Mouse (Mus musculus): ENCODE measurements around the gene Dnase2b. TPM values are rescaled to one million over a fixed set of nuclear protein-coding genes. Genes with fewer than 3 reads are reported as not detected.

The Dnase2b gene
- total RNA-seq, 1 experiment from 2014 or later = not detected

GRCm38 (mm10) chr3:146554816-146555215 lies 60.6 kb downstream of the Dnase2b start:
- no peak for ATAC-seq (replicated peaks in 1 of 2; ENCODE audit: insufficient read depth in 1 of 2, low FRiP score in 2 of 2, low TSS enrichment in 1 of 2, low read depth in 1 of 2, poor library complexity in 2 of 2, severe bottlenecking in 2 of 2)

DNA sequence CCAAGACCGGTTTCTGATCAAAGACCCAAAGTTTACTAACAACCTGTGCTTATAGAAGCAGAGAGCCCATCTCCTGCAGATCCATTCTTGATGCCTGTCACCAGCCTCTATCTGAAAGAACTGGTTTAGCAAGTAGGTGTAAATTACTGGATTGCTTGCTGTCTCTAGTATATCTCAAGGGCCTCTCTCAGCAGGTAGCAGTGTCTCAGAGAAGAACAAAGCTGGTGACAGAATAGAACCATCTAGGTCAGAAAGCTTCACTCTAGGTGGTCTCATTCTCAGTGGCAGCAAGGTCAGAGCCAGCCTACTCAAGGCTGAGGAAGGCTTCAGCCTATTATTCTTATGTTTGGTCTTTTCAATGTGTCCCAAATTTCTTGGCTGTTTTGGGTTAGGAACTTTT lies 71.8 kb downstream of the Dnase2b start:
- no peak for ATAC-seq (replicated peaks in 1 of 2; ENCODE audit: insufficient read depth in 1 of 2, low FRiP score in 2 of 2, low TSS enrichment in 1 of 2, low read depth in 1 of 2, poor library complexity in 2 of 2, severe bottlenecking in 2 of 2)

DNA sequence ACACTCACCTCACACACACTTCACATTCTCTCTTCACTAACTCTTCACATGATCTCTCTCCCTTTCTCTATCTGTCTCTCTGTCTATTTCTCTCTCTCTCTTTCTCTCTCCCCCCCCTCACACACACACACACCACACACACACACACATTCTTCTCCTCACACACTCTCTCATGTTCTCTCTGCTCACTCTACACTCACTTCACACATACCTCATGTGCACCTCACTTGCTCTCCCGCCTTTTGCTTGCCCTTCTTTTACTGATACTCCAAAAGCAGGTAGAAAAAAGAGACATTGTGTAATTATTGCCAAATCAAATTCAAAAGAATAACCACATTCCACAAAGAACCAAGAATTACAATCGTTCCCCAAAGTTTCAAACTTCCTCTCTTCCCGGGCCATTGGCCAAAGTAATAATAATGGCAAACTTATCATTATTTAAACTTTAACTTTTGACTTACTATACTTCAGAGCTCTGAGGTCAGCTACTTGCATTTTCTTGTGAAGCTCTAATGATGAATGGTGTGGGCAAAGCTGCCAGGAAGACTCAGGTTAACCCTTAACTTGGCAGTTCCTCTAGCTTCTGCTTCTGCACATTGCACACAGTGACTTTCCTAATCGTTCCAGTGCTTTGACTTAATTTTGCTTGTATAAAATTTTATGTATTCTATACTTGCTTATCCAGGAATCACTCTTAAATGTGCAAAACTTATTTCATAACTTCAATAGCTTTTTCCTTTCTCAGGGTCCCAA lies 74.7 kb downstream of the Dnase2b start:
- ATAC-seq (replicated peaks in 1 of 2; ENCODE audit: insufficient read depth in 1 of 2, low FRiP score in 2 of 2, low TSS enrichment in 1 of 2, low read depth in 1 of 2, poor library complexity in 2 of 2, severe bottlenecking in 2 of 2) = peak; percentile 46 to 64; a peak in 2 of 4 replicates

DNA sequence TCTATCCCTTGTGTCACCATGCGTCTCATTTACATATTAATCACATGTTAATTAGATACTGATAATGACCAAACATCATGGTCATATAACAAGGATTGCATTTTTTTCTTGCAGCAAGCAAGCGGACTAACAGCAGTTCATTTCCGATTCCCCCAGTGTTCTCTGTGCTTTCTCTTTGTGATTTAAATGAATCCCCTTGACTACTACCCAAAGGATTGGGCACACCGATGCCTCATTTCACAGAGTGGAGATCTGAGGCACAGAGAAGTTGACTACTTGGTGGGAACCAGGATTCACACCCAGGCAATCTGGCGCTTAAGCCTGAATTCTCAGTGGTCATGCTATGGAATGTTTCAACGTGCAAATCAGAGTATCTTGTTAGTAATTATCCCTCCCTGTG lies 80.4 kb downstream of the Dnase2b start:
- no peak for ATAC-seq (replicated peaks in 1 of 2; ENCODE audit: insufficient read depth in 1 of 2, low FRiP score in 2 of 2, low TSS enrichment in 1 of 2, low read depth in 1 of 2, poor library complexity in 2 of 2, severe bottlenecking in 2 of 2)

Other genes with a start within 250 kb of the Dnase2b start
- gene Ssx2ip, start 211.0 kb downstream of the Dnase2b start, total RNA-seq (2017) = 20.1 and 34.4 TPM in 2 replicates
- gene Ctbs, start 165.8 kb downstream of the Dnase2b start, total RNA-seq (2017) = 10.2 and 12.3 TPM in 2 replicates
- 13.7 and 25.0 TPM in 2 replicates for gene Spata1, start 115.8 kb downstream of the Dnase2b start, total RNA-seq (2017)
- 135 and 143 TPM in 2 replicates for gene Gng5, start 115.8 kb downstream of the Dnase2b start, total RNA-seq (2017)
- gene Rpf1, start 94.2 kb downstream of the Dnase2b start, total RNA-seq (2017) = 78.9 and 88.2 TPM in 2 replicates
- gene Uox, start 45.2 kb downstream of the Dnase2b start, total RNA-seq (2017) = not detected in 2 replicates
- gene 4930503B20Rik, start 35.7 kb upstream of the Dnase2b start, total RNA-seq (2017) = not detected in 2 replicates
- 3.2 and 5.0 TPM in 2 replicates for gene Samd13, start 70.0 kb upstream of the Dnase2b start, total RNA-seq (2017)
- gene Prkacb, start 197.4 kb upstream of the Dnase2b start, total RNA-seq (2017) = 133 and 147 TPM in 2 replicates
- 3.1 and 5.1 TPM in 2 replicates for gene Ttll7, start 236.8 kb upstream of the Dnase2b start, total RNA-seq (2017)

Measured in hematopoietic stem cell, adult 5-6 weeks (primary cell).